29 mouse cellular contexts compared by ENCODE assay signal in genomic region chr16:95780431-95780830, GRCm38 (mm10).
DNase-seq lines count a peak whose midpoint lies in the region; ATAC-seq lines count a peak whose summit lies in the region.
"Had no signal": no experiment of that assay in that cellular context is flagged by ENCODE, and none has a peak within 500 bp of the region (broad histone marks: within the 10 kb centered on the region; RNA-seq: fewer than 3 reads in every experiment).

No protein-coding gene starts in this region.

- no peak overlapping the region for H3K9ac ChIP-seq in midbrain, embryonic 11.5 days (ENCODE audit: low read length)
- H3K9ac ChIP-seq in midbrain, embryonic 16.5 days (ENCODE audit: low read depth, low read length), result no peak overlapping the region
- no peak overlapping the region for H3K9ac ChIP-seq in kidney, embryonic 15.5 days
- H3K9ac ChIP-seq: embryonic facial prominence, embryonic 13.5 days; embryonic facial prominence, embryonic 15.5 days; forebrain, embryonic 12.5 days had no signal

- no peak overlapping the region for H3K27ac ChIP-seq in midbrain, embryonic 11.5 days (ENCODE audit: low read depth, low read length)
- H3K27ac ChIP-seq in midbrain, embryonic 16.5 days (ENCODE audit: low read length), result no peak overlapping the region
- no peak overlapping the region for H3K27ac ChIP-seq in kidney, embryonic 15.5 days
- H3K27ac ChIP-seq: embryonic facial prominence, embryonic 13.5 days; embryonic facial prominence, embryonic 15.5 days; forebrain, embryonic 10.5 days; forebrain, embryonic 12.5 days had no signal

- no peaks in the 10 kb centered on the region for H3K27me3 ChIP-seq in midbrain, embryonic 11.5 days (ENCODE audit: control insufficient read depth, insufficient read depth, low read length)
- no peaks in the 10 kb centered on the region for H3K27me3 ChIP-seq in midbrain, embryonic 16.5 days (ENCODE audit: control insufficient read depth, insufficient read depth, low read depth, low read length)
- no peaks in the 10 kb centered on the region for H3K27me3 ChIP-seq in kidney, embryonic 15.5 days
- H3K27me3 ChIP-seq: CH12.LX; embryonic facial prominence, embryonic 13.5 days; embryonic facial prominence, embryonic 15.5 days; forebrain, embryonic 12.5 days; Patski had no signal

- no peak for ATAC-seq in midbrain, embryonic 11.5 days (ENCODE audit: low FRiP score)
- no peak for ATAC-seq in midbrain, embryonic 16.5 days
- no peak for ATAC-seq in kidney, embryonic 15.5 days (replicated peaks; ENCODE audit: low FRiP score)
- ATAC-seq: activated CD4-positive, CD25-positive, alpha-beta regulatory T cell, adult 4 months; CD4-positive, CD25-positive, alpha-beta regulatory T cell, adult 4 months; forebrain, embryonic 14.5 days; Patski had no signal

- H3K4me3 ChIP-seq in midbrain, embryonic 11.5 days (ENCODE audit: low read depth, low read length), result no peak overlapping the region
- no peak overlapping the region for H3K4me3 ChIP-seq in midbrain, embryonic 16.5 days (ENCODE audit: low read depth, low read length)
- no peak overlapping the region for H3K4me3 ChIP-seq in kidney, embryonic 15.5 days (replicated peaks)
- H3K4me3 ChIP-seq: embryonic facial prominence, embryonic 13.5 days; embryonic facial prominence, embryonic 15.5 days; erythroblast, embryonic 14.5 days; forebrain, embryonic 10.5 days; forebrain, embryonic 12.5 days had no signal

- 71% methylated on average over 2 of the region's 2 CpGs for WGBS in midbrain, embryonic 11.5 days
- 70% methylated on average over 2 of the region's 2 CpGs for WGBS in midbrain, embryonic 16.5 days
- WGBS in kidney, embryonic 15.5 days, result 72% methylated on average over 2 of the region's 2 CpGs

- DNase-seq in midbrain, embryonic 11.5 days (ENCODE audit: low spot score, missing footprints), result peak; percentile 75
- peak; percentile 43 for DNase-seq in thymus, postnatal 0 days (ENCODE audit: low spot score)
- DNase-seq in thymus, postnatal 25 days, result peak; percentile 62
- DNase-seq in thymus, postnatal 4 days, result peak; percentile 63
- no peak for DNase-seq in urinary bladder, postnatal 4 days (ENCODE audit: low spot score in 2 of 2)
- DNase-seq in lung, postnatal 10 days, result no peak
- DNase-seq: adrenal gland, adult 8-10 months; adrenal gland, postnatal 25 days; B cell, adult 2 months; cerebellum, adult 11 months; cerebellum, adult 18-20 months; cerebellum, adult 8-10 months; cerebellum, adult 9-11 months; cerebellum, postnatal 14 days; cerebellum, postnatal 36 days; embryo, embryonic 11 days had no signal

- H3K36me3 ChIP-seq in midbrain, embryonic 11.5 days (ENCODE audit: control insufficient read depth, insufficient read depth, low read length), result no peaks in the 10 kb centered on the region
- no peaks in the 10 kb centered on the region for H3K36me3 ChIP-seq in midbrain, embryonic 16.5 days (ENCODE audit: control insufficient read depth, insufficient read depth, low read length)
- H3K36me3 ChIP-seq in kidney, embryonic 15.5 days, result no peaks in the 10 kb centered on the region
- H3K36me3 ChIP-seq: embryonic facial prominence, embryonic 13.5 days; embryonic facial prominence, embryonic 15.5 days; forebrain, embryonic 10.5 days; forebrain, embryonic 12.5 days; G1E had no signal

- no peaks in the 10 kb centered on the region for H3K4me1 ChIP-seq in midbrain, embryonic 11.5 days (ENCODE audit: control insufficient read depth, insufficient read depth, low read length)
- H3K4me1 ChIP-seq in midbrain, embryonic 16.5 days (ENCODE audit: control insufficient read depth, insufficient read depth, low read length), result no peaks in the 10 kb centered on the region
- no peaks in the 10 kb centered on the region for H3K4me1 ChIP-seq in kidney, embryonic 15.5 days
- H3K4me1 ChIP-seq: forebrain, embryonic 12.5 days had no signal

- no peaks in the 10 kb centered on the region for H3K9me3 ChIP-seq in midbrain, embryonic 11.5 days (ENCODE audit: control insufficient read depth, low read length)
- H3K9me3 ChIP-seq in midbrain, embryonic 16.5 days (replicated peaks; ENCODE audit: control insufficient read depth, low read length, poor library complexity, severe bottlenecking), result no peaks in the 10 kb centered on the region
- H3K9me3 ChIP-seq in kidney, embryonic 15.5 days (replicated peaks), result no peaks in the 10 kb centered on the region
- H3K9me3 ChIP-seq: embryonic facial prominence, embryonic 13.5 days; embryonic facial prominence, embryonic 15.5 days; forebrain, embryonic 10.5 days; forebrain, embryonic 12.5 days; G1E had no signal

- no peak overlapping the region for H3K4me2 ChIP-seq in midbrain, embryonic 11.5 days
- no peak overlapping the region for H3K4me2 ChIP-seq in midbrain, embryonic 16.5 days (ENCODE audit: low read length)
- no peak overlapping the region for H3K4me2 ChIP-seq in kidney, embryonic 15.5 days
- H3K4me2 ChIP-seq: embryonic facial prominence, embryonic 13.5 days; embryonic facial prominence, embryonic 15.5 days; forebrain, embryonic 12.5 days had no signal

Comparison
In these comparisons a context has a peak if more than half of its experiments do, and no peak if none do; other contexts are left out.
1. DNase-seq: peak in midbrain, embryonic 11.5 days (single experiment), thymus, postnatal 0 days (single experiment), thymus, postnatal 25 days (single experiment) and thymus, postnatal 4 days (single experiment); none in urinary bladder, postnatal 4 days (0 of 2) and lung, postnatal 10 days (single experiment).